Mouse (Mus musculus): ENCODE measurements around the gene Rgma. TPM values are rescaled to one million over a fixed set of nuclear protein-coding genes. Genes with fewer than 3 reads are reported as not detected.

Gene Rgma
- polyA plus RNA-seq, 1 experiment from 2014 or later: 6.9 TPM

- WGBS: 2% methylated on average over 39 of the region's 39 CpGs
- H3K27ac ChIP-seq: no peak overlapping the region
- no peak for DNase-seq (ENCODE audit: low spot score)
- peaks cover 92% of the 10 kb centered on the region for H3K27me3 ChIP-seq (ENCODE audit: insufficient read depth, poor library complexity, severe bottlenecking)
- H3K36me3 ChIP-seq: no peaks in the 10 kb centered on the region
- H3K4me1 ChIP-seq: peaks cover 28% of the 10 kb centered on the region
- peak overlapping the region; percentile 77 for H3K4me3 ChIP-seq
- no peaks in the 10 kb centered on the region for H3K9me3 ChIP-seq
Measured at GRCm38 (mm10) chr7:73376101-73377001, 1.0 kb downstream of the Rgma start.

- peaks cover 24% of the 10 kb centered on the region for H3K4me1 ChIP-seq
- peaks cover 86% of the 10 kb centered on the region for H3K27me3 ChIP-seq (ENCODE audit: insufficient read depth, poor library complexity, severe bottlenecking)
- H3K4me3 ChIP-seq: no peak overlapping the region
- H3K27ac ChIP-seq: no peak overlapping the region
- no peak for DNase-seq (ENCODE audit: low spot score)
- no peaks in the 10 kb centered on the region for H3K36me3 ChIP-seq
- 60% methylated on average over 12 of the region's 12 CpGs for WGBS
- no peaks in the 10 kb centered on the region for H3K9me3 ChIP-seq
Measured at GRCm38 (mm10) chr7:73377307-73377706, 2.0 kb downstream of the Rgma start.

GRCm38 (mm10) chr7:73378034-73378433 is 2.7 kb downstream of the Rgma start:
- H3K9me3 ChIP-seq: no peaks in the 10 kb centered on the region
- H3K4me1 ChIP-seq: peaks cover 20% of the 10 kb centered on the region
- DNase-seq (ENCODE audit: low spot score): no peak
- H3K27me3 ChIP-seq (ENCODE audit: insufficient read depth, poor library complexity, severe bottlenecking): peaks cover 83% of the 10 kb centered on the region
- no peaks in the 10 kb centered on the region for H3K36me3 ChIP-seq
- H3K27ac ChIP-seq: no peak overlapping the region
- no peak overlapping the region for H3K4me3 ChIP-seq
- 76% methylated on average over 6 of the region's 6 CpGs for WGBS

- H3K9me3 ChIP-seq: no peaks in the 10 kb centered on the region
- H3K27ac ChIP-seq: no peak overlapping the region
- H3K4me3 ChIP-seq: no peak overlapping the region
- peaks cover 47% of the 10 kb centered on the region for H3K27me3 ChIP-seq (ENCODE audit: insufficient read depth, poor library complexity, severe bottlenecking)
- no peaks in the 10 kb centered on the region for H3K4me1 ChIP-seq
- H3K36me3 ChIP-seq: no peaks in the 10 kb centered on the region
- DNase-seq (ENCODE audit: low spot score): no peak
- 79% methylated on average over 7 of the region's 7 CpGs for WGBS
Measured at GRCm38 (mm10) chr7:73382843-73383242, 7.5 kb downstream of the Rgma start.

GRCm38 (mm10) chr7:73388866-73389265 is 13.6 kb downstream of the Rgma start:
- H3K36me3 ChIP-seq: no peaks in the 10 kb centered on the region
- H3K27me3 ChIP-seq (ENCODE audit: insufficient read depth, poor library complexity, severe bottlenecking): peaks cover 43% of the 10 kb centered on the region
- 71% methylated on average over 2 of the region's 2 CpGs for WGBS
- H3K4me1 ChIP-seq: peaks cover 18% of the 10 kb centered on the region
- no peak overlapping the region for H3K4me3 ChIP-seq
- H3K9me3 ChIP-seq: no peaks in the 10 kb centered on the region
- no peak overlapping the region for H3K27ac ChIP-seq
- no peak for DNase-seq (ENCODE audit: low spot score)

GRCm38 (mm10) chr7:73389419-73389818 is 14.1 kb downstream of the Rgma start:
- no peak for DNase-seq (ENCODE audit: low spot score)
- peaks cover 18% of the 10 kb centered on the region for H3K4me1 ChIP-seq
- H3K36me3 ChIP-seq: no peaks in the 10 kb centered on the region
- H3K9me3 ChIP-seq: no peaks in the 10 kb centered on the region
- WGBS: 6% methylated on average over 9 of the region's 9 CpGs
- peak overlapping the region; percentile 66 for H3K4me3 ChIP-seq
- no peak overlapping the region for H3K27ac ChIP-seq
- peaks cover 41% of the 10 kb centered on the region for H3K27me3 ChIP-seq (ENCODE audit: insufficient read depth, poor library complexity, severe bottlenecking)

GRCm38 (mm10) chr7:73389871-73390294 is 14.6 kb downstream of the Rgma start:
- H3K4me1 ChIP-seq: peaks cover 18% of the 10 kb centered on the region
- peak overlapping the region; percentile 83; the same call in 1 of the 2 replicates for H3K27ac ChIP-seq
- H3K9me3 ChIP-seq: no peaks in the 10 kb centered on the region; the same call in 1 of the 2 replicates
- WGBS: under 1% methylated on average over 15 of the region's 15 CpGs
- peaks cover 40% of the 10 kb centered on the region for H3K27me3 ChIP-seq (ENCODE audit: insufficient read depth, poor library complexity, severe bottlenecking)
- H3K36me3 ChIP-seq: no peaks in the 10 kb centered on the region
- H3K4me3 ChIP-seq: peak overlapping the region; percentile 66
- no peak for DNase-seq (ENCODE audit: low spot score)

GRCm38 (mm10) chr7:73390426-73391001 is 15.2 kb downstream of the Rgma start:
- Histone ChIP-seq H3K9me3 (no peaks in the 10 kb centered on the region; the same call in 1 of the 2 replicates), H3K36me3 (no peaks in the 10 kb centered on the region), H3K27ac (peak overlapping the region; percentile 83; the same call in 1 of the 2 replicates), H3K4me1 (peaks cover 18% of the 10 kb centered on the region), H3K27me3 (ENCODE audit: insufficient read depth, poor library complexity, severe bottlenecking) (peaks cover 36% of the 10 kb centered on the region), H3K4me3 (peak overlapping the region; percentile 66)
- under 1% methylated on average over 18 of the region's 18 CpGs for WGBS
- DNase-seq (ENCODE audit: low spot score): no peak

GRCm38 (mm10) chr7:73391002-73391517 is 15.8 kb downstream of the Rgma start:
- H3K27ac ChIP-seq: peak overlapping the region; percentile 83
- peaks cover 18% of the 10 kb centered on the region for H3K4me1 ChIP-seq
- WGBS: under 1% methylated on average over 30 of the region's 42 CpGs
- H3K4me3 ChIP-seq: peak overlapping the region; percentile 66
- DNase-seq (ENCODE audit: low spot score): peak; percentile 84
- H3K9me3 ChIP-seq: no peaks in the 10 kb centered on the region; the same call in 1 of the 2 replicates
- peaks cover 41% of the 10 kb centered on the region for H3K27me3 ChIP-seq (ENCODE audit: insufficient read depth, poor library complexity, severe bottlenecking)
- H3K36me3 ChIP-seq: no peaks in the 10 kb centered on the region

GRCm38 (mm10) chr7:73391518-73392321 is 16.4 kb downstream of the Rgma start:
- Histone ChIP-seq H3K27ac (peak overlapping the region; percentile 83), H3K4me1 (peaks cover 18% of the 10 kb centered on the region), H3K9me3 (no peaks in the 10 kb centered on the region; the same call in 1 of the 2 replicates), H3K36me3 (no peaks in the 10 kb centered on the region), H3K27me3 (ENCODE audit: insufficient read depth, poor library complexity, severe bottlenecking) (peaks cover 48% of the 10 kb centered on the region), H3K4me3 (peak overlapping the region; percentile 66)
- under 1% methylated on average over 39 of the region's 39 CpGs for WGBS
- DNase-seq (ENCODE audit: low spot score): peak; percentile 77

- peaks cover 18% of the 10 kb centered on the region for H3K4me1 ChIP-seq
- no peaks in the 10 kb centered on the region for H3K36me3 ChIP-seq
- peak overlapping the region; percentile 83 for H3K27ac ChIP-seq
- DNase-seq (ENCODE audit: low spot score): no peak
- 0% methylated on average over 9 of the region's 9 CpGs for WGBS
- H3K4me3 ChIP-seq: peak overlapping the region; percentile 66
- H3K27me3 ChIP-seq (ENCODE audit: insufficient read depth, poor library complexity, severe bottlenecking): peaks cover 52% of the 10 kb centered on the region
- no peaks in the 10 kb centered on the region; the same call in 1 of the 2 replicates for H3K9me3 ChIP-seq
Measured at GRCm38 (mm10) chr7:73392359-73392758, 17.1 kb downstream of the Rgma start.

- Histone ChIP-seq H3K27ac (no peak overlapping the region), H3K36me3 (no peaks in the 10 kb centered on the region), H3K4me3 (peak overlapping the region; percentile 66), H3K9me3 (no peaks in the 10 kb centered on the region; the same call in 1 of the 2 replicates), H3K4me1 (peaks cover 26% of the 10 kb centered on the region), H3K27me3 (ENCODE audit: insufficient read depth, poor library complexity, severe bottlenecking) (peaks cover 57% of the 10 kb centered on the region)
- WGBS: 46% methylated on average over 9 of the region's 9 CpGs
- no peak for DNase-seq (ENCODE audit: low spot score)
Measured at GRCm38 (mm10) chr7:73393307-73394012, 18.2 kb downstream of the Rgma start.

All from heart, embryonic 10.5 days (tissue).